Mouse (Mus musculus) yolk sac, embryonic 10.5 days (tissue): ENCODE measurements around the gene Styxl1.

Experiments used
- DNase-seq: peaks from one replicate; pipeline ENCODE4 v3.0.0-alpha.2; 2017; ENCODE audit warnings: low spot score

Styxl1 gene

DNA sequence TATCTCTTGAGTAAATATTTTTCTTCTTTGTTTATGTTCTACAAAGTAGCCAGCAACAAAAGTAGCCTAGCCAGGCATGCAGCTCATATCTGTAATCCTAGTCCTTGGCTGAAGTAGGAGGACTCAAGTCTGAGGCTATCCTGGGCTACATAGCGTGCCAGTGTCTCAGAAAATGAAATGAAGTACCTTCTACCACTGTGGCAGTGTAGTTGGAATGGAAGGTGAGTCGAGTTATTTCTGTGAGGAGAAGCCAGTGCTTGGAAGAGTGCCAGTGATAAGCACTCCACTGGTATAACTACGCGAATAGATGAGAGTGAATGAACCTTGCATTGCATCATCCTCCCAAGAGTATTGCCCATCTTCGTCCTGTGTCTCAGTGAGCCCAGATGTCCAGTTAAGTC, 80.5 kb downstream of the Styxl1 start:
- DNase-seq: no peak
